Mouse (Mus musculus) heart, adult 2 months (tissue): Measurements from ENCODE around the gene Bcl2a1a. TPM values are rescaled to one million over a fixed set of nuclear protein-coding genes. Genes with fewer than 3 reads are reported as not detected.
"Not testable (repeated sequence)": the region's sequence is repeated elsewhere in the genome, so short reads cannot be mapped to it uniquely, and the experiment has no call there.

Experiments used
- DNase-seq, 2 experiments: peaks; one replicate each; pipeline ENCODE4 v3.0.0; 2021
- H3K27ac ChIP-seq: fragments of 200-600 bp; 2 replicates; pipeline ENCODE4 v1.8.1; 2022
- H3K27me3 ChIP-seq: fragments of 200-500 bp; 2 replicates; pipeline ENCODE4 v1.6.1; 2012; ENCODE audit warnings: mild to moderate bottlenecking, low read length, inconsistent platforms, mixed read lengths; ENCODE audit not compliant: control insufficient read depth, insufficient read depth
- H3K36me3 ChIP-seq: fragments of 200-500 bp; 2 replicates; pipeline ENCODE4 v1.6.1; 2012; ENCODE audit warnings: low read length, inconsistent platforms; ENCODE audit not compliant: control insufficient read depth, insufficient read depth
- H3K4me1 ChIP-seq: fragments of 200-500 bp; 2 replicates; pipeline ENCODE4 v1.6.1; 2011; ENCODE audit warnings: low read length; ENCODE audit not compliant: control insufficient read depth, insufficient read depth
- H3K4me3 ChIP-seq: fragments of 200-600 bp; 2 replicates; pipeline ENCODE4 v1.8.1; 2022
- H3K79me2 ChIP-seq: fragments of 200-500 bp; replicated peaks from 2 replicates; pipeline ENCODE4 v1.6.1; 2012; ENCODE audit warnings: mild to moderate bottlenecking, inconsistent platforms, low read length, moderate library complexity, mixed read lengths; ENCODE audit not compliant: control insufficient read depth, insufficient read depth
- H3K9ac ChIP-seq: fragments of 200-500 bp; 2 replicates; pipeline ENCODE4 v1.6.1; 2012; ENCODE audit warnings: low read depth, mild to moderate bottlenecking, control low read depth, inconsistent platforms, low read length, mixed read lengths
- CTCF ChIP-seq: fragments of 200-600 bp; IDR thresholded peaks from 2 replicates; pipeline ENCODE4 v1.8.1; 2022; ENCODE audit warnings: antibody characterized with exemption, mild to moderate bottlenecking, moderate library complexity
- EP300 ChIP-seq: fragments of 200-500 bp; IDR thresholded peaks from 2 replicates; pipeline ENCODE4 v1.6.1; 2011; ENCODE audit warnings: low read depth, low read length, control low read depth; ENCODE audit not compliant: insufficient read depth
- POLR2A ChIP-seq: fragments of 200-500 bp; IDR thresholded peaks from 2 replicates; pipeline ENCODE4 v1.6.1; 2011; ENCODE audit warnings: mild to moderate bottlenecking, low read depth, low read length, control low read depth; ENCODE audit not compliant: insufficient read depth
- WGBS: fragments of 180-500 bp; shearing (Covaris S2); methylation state at CpG from one replicate; pipeline ENCODE4 v1.1.7; 2018; 5-methylcytosine and 5-hydroxymethylcytosine counted together
- intact Hi-C: fragments of 180-260 bp; cut with DNase I; formaldehyde crosslinking; loops from one replicate; pipeline ENCODE4 v1.15.1; 2025
- polyA plus RNA-seq: library from polyadenylated mRNA; depleted of rRNA; stranded (reverse); fragments of >200 nt; gene quantifications from 2 replicates; pipeline ENCODE4 v1.2.3, GENCODE M21; 2012; rRNA removed
- total RNA-seq, 2 experiments: library from RNA; stranded (reverse); gene quantifications; 2 replicates each; pipeline ENCODE4 v1.2.3; 2021

Gene Bcl2a1a
- total and polyA plus RNA-seq, 3 experiments = 0.20 to 0.39 TPM; not detected in 1

DNA sequence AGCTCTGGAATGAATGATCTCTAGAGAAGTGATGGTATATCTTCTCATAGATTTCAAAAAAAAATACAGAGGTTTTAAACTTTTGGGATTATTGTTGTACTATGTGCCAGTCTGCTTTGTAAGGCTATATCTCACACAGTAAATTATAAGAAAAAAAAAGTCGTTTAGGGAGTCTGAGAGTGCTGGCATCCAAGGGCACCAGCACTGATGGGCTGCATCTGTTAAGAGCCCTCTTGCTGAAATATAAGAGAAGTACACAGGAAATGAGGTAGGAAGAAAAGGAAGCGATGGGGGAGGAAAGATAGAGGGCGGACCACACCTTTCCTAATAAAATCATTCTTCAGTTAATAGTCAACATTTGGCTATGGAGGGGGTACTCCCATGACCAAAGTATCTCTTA, 2.2 kb downstream of the Bcl2a1a start:
- Histone ChIP-seq H3K4me3 (no peak overlapping the region), H3K79me2 (no peaks in the 10 kb centered on the region), H3K36me3 (no peaks in the 10 kb centered on the region), H3K4me1 (no peaks in the 10 kb centered on the region), H3K9ac (no peak overlapping the region), H3K27ac (no peak overlapping the region), H3K27me3 (no peaks in the 10 kb centered on the region)
- WGBS = 58% methylated on average over 3 of the region's 3 CpGs
- intact Hi-C loops = no loop called here
- TF ChIP-seq EP300 = no peak
- TF ChIP-seq POLR2A = no peak
- TF ChIP-seq CTCF = no peak
- no peak for DNase-seq

DNA sequence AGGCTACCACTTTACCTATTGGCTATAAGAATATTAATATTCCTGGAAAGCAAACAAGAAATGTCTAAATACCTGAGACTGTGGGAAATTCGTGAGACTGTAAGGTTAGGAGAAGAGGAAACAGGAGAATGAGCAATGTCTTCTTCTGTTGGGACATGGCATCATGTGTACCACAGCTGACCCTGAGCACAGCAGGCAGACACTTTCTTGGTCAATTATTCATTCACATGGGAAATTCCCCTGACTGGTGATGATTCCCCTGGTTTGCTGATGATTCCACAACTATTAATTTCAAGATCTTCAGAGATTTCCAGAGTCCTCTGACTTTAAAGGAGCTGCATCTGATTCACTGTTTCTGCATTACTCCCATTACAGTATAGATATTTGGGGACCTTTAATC, 3.3 kb downstream of the Bcl2a1a start:
- H3K4me3 ChIP-seq, H3K4me1 ChIP-seq, H3K79me2 ChIP-seq, H3K36me3 ChIP-seq, H3K27me3 ChIP-seq, H3K9ac ChIP-seq, DNase-seq, H3K27ac ChIP-seq, intact Hi-C loops: not testable (repeated sequence)
- 33% methylated on average over 1 of the region's 1 CpGs for WGBS

DNA sequence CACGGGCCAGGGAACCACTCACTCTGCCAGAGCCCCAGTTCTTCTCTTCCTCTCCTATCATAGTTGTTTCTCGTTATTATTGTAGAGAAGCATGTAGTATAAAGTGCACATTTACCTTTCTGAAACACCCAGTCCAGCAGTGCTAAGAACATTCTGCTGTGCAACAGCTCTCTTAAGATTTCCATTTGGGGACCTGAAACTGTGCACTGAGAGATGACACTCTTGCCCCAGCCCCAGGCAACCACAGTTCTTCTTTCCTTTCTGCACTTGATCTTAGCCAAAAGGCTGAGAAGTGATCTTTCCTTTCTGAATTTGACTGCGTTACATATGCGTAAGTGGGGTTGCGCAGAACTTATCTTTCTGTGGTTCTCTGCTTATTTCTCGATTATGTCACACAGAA, 9.8 kb downstream of the Bcl2a1a start:
- 33% methylated on average over 1 of the region's 6 CpGs for WGBS
- H3K79me2 ChIP-seq, H3K36me3 ChIP-seq, H3K27ac ChIP-seq, H3K27me3 ChIP-seq, H3K4me3 ChIP-seq, DNase-seq, intact Hi-C loops, H3K4me1 ChIP-seq, H3K9ac ChIP-seq: not testable (repeated sequence)

DNA sequence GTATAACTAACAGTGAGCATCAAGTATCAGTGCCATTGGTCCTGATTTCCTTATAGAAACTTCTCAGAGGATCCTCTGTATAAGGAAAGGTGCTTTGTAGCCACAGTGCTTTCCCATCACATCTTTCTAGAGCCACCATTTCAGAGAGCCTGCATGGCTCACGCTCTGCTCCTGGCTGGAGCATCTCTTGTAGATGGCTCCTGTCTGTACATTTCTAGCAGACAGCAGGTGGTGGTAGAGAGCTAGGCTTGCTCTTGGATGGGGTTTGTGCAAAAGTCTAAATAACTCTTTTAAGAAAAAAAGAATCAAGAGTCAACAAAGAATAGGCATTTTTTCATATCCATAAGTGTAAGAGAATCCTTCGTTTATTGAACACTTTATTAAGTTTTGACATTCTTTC, 12.8 kb downstream of the Bcl2a1a start:
- WGBS = 100% methylated on average over 1 of the region's 2 CpGs
- intact Hi-C loops = not testable (repeated sequence)

DNA sequence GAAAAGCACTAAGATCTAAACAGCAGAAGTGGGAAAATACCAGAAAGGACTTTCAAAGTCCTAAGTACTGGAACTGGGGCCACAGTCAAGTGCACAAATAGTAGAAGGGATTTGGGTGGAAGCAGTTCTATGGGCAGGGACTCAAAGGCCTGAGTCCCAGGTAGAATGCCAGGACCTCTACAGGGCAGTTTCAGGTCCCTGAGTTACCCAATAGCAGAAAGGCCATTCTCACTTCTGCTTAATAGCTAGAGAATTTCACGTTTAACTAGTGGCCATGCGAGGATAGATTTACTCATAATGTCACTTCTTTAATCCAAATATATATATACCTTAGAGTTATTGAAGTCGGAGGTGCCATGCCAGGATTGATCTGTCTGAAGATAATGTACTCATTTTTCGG, 20.2 kb downstream of the Bcl2a1a start:
- H3K79me2 ChIP-seq, H3K27ac ChIP-seq, H3K4me3 ChIP-seq, DNase-seq, intact Hi-C loops, H3K4me1 ChIP-seq, H3K36me3 ChIP-seq, H3K9ac ChIP-seq, H3K27me3 ChIP-seq: not testable (repeated sequence)
- WGBS = 64% methylated on average over 4 of the region's 4 CpGs

More for the DNA sequence above, 12.8 kb downstream of the Bcl2a1a start:
- not testable (repeated sequence) for H3K4me1 ChIP-seq, H3K9ac ChIP-seq, H3K36me3 ChIP-seq, H3K27ac ChIP-seq, H3K79me2 ChIP-seq, H3K4me3 ChIP-seq, H3K27me3 ChIP-seq, DNase-seq

DNA sequence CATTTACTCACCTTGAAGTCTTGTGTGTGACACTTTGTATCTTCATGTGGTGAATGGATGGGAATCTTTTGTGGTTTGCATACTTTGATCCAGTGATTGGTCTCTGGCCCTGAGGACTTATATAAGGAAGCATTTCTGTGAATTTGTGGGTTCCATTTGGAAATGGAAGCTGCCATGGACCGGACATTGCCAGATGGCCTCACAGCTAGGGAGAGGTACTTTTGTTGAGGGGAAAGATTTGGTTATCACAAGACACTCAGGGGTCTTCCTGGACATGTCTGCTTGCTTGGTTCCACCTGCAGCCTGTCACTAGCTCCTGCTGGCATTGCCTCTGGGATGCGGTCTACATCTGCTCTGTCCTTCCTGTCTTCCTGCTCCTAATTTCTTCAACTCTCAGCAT, 23.1 kb downstream of the Bcl2a1a start:
- H3K4me1 ChIP-seq, H3K27me3 ChIP-seq, H3K79me2 ChIP-seq, H3K4me3 ChIP-seq, H3K36me3 ChIP-seq, H3K9ac ChIP-seq, H3K27ac ChIP-seq, DNase-seq, intact Hi-C loops: not testable (repeated sequence)
- WGBS = 73% methylated on average over 2 of the region's 2 CpGs

DNA sequence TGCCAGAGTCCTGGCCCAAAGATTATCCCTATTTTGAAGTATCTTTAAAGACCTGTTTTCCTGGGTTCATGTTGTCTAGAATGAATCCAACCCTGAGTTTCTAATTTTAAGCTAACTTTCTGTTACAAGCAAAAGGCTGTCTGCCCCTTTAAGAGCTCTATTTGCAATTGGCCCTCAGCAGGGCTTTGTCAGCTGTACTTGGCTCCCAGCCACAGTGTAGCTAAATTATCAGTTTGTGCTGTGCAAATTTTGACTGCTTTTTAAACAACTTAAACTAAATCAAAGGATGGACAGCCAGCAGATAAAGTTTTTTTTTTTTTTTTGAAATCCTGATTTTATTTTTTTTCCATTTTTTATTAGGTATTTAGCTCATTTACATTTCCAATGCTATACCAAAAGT, 44.8 kb downstream of the Bcl2a1a start:
- H3K27ac ChIP-seq, H3K4me1 ChIP-seq, H3K9ac ChIP-seq, H3K36me3 ChIP-seq, DNase-seq, intact Hi-C loops, H3K79me2 ChIP-seq, H3K27me3 ChIP-seq, H3K4me3 ChIP-seq: not testable (repeated sequence)

Other genes starting within 250 kb of the Bcl2a1a start
- gene Mthfsl, start 236.6 kb upstream of the Bcl2a1a start, total RNA-seq = 10 to 100 TPM; 16.8 to 17.0 TPM
- 16.4 and 16.7 TPM in 2 replicates for gene Mthfsl, start 236.6 kb upstream of the Bcl2a1a start, polyA plus RNA-seq
- under 1 TPM; 0.32 to 0.42 TPM for gene Bcl2a1d, start 225.0 kb upstream of the Bcl2a1a start, total RNA-seq
- 0.23 and 0.64 TPM in 2 replicates for gene Bcl2a1d, start 225.0 kb upstream of the Bcl2a1a start, polyA plus RNA-seq
- gene Trim43c, start 117.7 kb upstream of the Bcl2a1a start, total RNA-seq = not detected
- gene Trim43c, start 117.7 kb upstream of the Bcl2a1a start, polyA plus RNA-seq = not detected in 2 replicates
- gene Trim43b, start 135.9 kb downstream of the Bcl2a1a start, total RNA-seq = under 1 TPM; 0.16 to 0.18 TPM
- gene Trim43b, start 135.9 kb downstream of the Bcl2a1a start, polyA plus RNA-seq = not detected in 2 replicates
- gene Bcl2a1b, start 242.3 kb downstream of the Bcl2a1a start, total RNA-seq = under 1 TPM; 0.41 to 0.68 TPM
- 0.82 and 1.8 TPM in 2 replicates for gene Bcl2a1b, start 242.3 kb downstream of the Bcl2a1a start, polyA plus RNA-seq
- under 1 TPM in 1 of 2 experiments, not detected in 1; 0.68 TPM for gene Gm29094, start 242.5 kb downstream of the Bcl2a1a start, total RNA-seq
- not detected in 2 replicates for gene Gm29094, start 242.5 kb downstream of the Bcl2a1a start, polyA plus RNA-seq